Mouse (Mus musculus) kidney, adult 9 months (tissue): Measurements from ENCODE around the gene Marco.

ENCODE experiments used
- DNase-seq: peaks from one replicate; pipeline ENCODE4 v3.0.0; 2022

Marco gene

DNA sequence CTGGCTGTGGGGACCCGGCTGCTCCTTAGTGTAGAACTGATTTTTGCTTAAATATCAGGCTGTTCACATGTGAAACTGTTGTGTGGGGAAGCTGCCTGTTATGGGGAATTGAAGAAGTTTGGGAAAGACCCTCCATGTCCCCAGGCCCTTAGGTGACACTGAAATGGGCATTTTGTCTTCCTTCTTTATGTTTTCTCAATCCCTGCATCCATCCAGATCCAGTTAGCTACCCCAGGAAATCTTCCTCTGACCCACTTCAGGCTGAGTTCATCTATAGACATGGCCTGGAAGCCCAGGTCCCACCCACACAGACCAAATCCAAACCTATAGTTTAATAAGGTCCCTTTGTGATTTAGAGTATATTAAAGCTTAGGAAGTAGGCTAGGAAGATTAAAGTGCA lies at the start of gene Marco:
Marco (minus strand) TSS at position 101 of the 400 bp plus-strand sequence.
- DNase-seq, result no peak

DNA sequence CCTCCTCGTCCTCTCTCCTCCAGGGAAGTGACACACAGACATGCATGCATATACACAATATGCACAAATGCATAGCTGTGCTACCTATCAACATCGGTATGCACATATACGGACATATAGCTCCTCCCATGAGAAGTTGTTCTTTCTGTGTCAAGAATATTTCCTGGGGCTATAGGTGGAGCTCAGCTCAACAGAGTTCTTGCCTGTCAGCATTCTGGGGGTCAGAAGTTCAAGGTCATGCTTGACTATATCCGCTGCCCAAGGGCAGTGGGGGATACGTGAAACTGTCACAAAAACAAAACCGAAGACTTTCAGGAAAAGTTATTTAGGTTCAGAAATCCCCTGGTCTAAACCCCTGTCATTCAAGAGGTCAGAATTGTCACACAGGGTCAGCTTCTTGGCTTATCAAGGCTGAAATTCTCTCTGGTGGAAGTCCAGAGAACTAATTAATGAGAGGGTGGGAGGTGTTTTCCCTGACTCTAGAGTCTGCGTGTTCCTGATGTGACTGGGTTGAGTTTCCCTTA lies 34.7 kb upstream of the Marco start:
- DNase-seq, result no peak

- DNase-seq, result no peak
Measured at GRCm38 (mm10) chr1:120536998-120537397, 32.2 kb upstream of the Marco start.

DNA sequence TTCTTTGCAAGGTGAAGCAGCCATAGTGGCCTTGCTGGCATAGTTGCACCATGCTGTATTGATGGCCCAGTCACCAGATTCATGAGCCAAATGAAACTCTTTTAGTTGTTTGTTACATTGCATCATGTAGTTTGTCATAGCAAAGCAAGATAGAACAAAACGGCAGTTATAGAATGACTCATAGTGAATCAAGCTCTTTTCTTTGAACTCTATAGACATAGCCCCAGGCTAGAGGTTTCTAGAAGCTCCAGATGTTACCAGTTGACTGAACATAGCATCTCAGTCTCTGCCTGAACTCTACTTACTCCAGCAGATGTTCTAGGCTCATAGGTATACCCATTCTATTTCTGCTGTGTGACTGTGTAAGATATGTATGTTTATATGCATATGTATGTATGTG lies 31.1 kb upstream of the Marco start:
- DNase-seq, result no peak

DNA sequence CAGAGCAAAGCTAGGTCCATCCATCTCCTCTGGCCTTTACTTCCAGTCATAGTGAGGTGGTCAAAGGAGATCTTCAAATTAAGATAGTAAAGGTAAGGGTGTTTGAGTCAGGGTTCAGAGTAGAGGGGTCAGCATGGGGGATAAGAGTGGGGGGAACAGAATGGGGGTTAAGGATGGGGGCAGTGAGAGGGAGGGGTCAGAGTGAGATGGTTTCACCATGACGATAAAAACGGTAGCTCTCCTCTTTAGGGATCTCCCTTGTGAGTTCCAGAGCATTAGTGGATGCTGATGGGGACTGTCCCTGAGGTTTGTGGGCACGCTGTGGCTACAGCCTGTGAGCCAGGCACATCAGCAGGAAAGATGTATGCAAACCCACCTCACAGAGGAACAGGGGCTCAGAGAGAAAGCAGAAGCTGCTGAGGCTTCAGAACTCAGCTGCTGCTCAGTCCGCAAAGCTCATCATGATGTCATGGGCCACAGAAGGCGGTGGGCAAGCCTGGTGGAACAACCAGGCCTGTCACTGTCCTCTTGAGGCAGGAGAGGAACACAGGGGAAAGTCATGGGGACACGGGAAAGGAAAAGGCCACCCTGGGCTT lies 27.6 kb upstream of the Marco start:
- no peak for DNase-seq

DNA sequence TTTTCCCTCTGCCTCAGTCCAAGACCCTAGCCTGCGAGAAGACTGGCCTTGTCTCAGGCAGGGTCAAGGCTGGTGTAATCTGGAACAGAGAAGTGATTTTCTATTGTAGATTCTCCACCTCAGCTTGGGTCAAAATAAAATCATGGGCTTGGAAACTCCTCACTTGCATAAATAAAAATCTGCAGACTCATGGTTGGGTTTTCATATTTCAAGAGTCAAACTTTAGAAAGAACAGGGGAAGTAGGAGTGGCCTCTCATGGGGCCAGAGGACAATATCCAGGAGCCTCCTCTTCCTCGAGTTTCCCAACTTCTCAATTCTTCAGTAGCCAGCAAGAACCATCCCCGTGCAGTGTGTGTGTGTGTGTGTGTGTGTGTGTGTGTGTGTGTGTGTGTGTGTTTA lies 26.9 kb upstream of the Marco start:
- no peak for DNase-seq

GRCm38 (mm10) chr1:120529881-120530280 lies 25.1 kb upstream of the Marco start:
- DNase-seq, result no peak

- DNase-seq, result no peak
Measured at GRCm38 (mm10) chr1:120517618-120518017, 12.8 kb upstream of the Marco start.

DNA sequence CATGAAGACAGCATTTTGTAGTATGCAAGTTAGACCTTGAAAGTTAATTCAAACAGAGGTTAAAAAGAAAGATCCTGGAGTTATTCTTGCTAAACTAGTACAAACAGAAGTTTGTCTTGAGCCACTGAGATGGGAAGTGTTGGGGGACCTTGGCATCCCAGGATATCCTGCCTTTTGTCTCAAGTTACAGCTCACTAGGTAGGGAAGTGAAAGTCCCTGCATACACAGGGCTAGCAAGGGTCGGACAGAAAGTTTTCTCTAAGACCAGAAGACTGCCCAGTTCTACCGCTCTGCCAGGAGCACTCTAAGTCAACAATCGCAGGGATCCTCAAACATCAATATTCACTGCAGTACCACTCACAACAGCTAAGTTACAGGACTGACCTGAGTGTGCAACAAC lies 5.5 kb upstream of the Marco start:
- no peak for DNase-seq

DNA sequence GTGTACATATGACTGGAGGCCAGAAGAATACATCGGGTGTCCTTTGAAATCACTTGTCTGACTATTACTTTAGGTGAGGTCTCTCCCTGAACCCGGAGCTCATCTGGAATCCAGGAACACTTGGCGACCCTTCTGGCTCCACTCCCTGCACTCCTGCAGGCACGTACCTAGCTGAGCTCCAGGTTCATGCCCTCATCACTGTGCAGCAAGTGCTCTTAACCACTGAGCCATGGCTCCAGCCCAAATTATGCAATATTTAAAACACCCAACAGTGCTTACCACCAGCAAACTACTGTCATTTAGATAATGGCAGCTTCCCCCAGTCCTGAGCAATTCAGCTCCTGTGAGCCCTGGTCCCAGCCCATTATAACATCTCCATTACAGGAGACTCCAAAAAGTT lies 4.2 kb upstream of the Marco start:
- no peak for DNase-seq

DNA sequence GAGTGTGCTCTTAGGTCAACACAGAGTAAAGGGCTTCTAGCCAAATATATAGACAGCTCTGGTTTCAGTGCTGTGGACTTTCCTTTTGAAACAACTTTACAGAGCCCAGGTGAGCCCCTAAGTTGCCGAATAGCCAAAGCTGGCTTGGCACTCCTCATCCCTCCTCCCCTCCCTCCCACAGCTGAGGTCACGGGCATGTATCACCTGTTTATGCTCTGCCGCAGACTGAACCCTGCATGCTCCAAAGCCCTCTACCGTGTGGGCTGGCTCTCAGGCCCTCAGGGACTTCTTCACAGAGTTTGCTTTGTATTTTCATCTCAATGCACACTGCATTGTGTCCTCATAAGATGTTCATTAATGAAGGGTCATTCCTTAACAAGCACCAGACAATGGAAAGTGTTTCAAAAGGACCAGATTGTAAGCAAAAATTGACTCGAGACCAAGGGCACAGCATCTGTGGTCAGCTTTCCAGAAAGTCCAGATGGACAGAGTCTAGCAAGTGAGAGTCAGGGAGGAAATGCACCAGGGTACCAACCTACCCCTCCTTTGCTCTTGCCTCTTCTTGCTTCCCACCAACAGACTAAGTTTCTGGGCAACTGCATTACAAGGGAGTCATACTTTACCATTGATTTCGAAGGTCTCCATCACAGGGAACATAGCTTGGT lies 646 bp downstream of the Marco start:
- DNase-seq, result no peak

- DNase-seq, result no peak
Measured at GRCm38 (mm10) chr1:120501496-120501895, 3.3 kb downstream of the Marco start.

DNA sequence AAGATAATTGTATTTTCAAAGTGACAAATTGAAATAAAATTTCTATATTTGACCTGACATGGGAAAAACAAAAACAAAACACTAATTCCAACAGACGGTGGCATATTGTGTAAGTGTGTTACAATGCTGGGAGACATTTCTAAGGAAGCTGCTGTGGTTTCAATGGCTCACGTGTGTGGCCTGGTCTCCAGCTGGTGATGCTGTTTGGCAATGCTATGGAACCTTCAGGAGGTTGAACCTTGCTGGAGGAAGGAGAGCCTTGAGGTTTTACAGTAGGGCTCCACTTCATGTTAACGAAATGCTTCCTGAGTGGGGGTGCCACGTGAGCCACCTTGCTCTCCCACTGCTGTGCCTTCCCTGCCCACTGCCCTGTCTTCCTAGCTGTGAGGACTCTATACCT lies 6.8 kb downstream of the Marco start:
- DNase-seq, result no peak

GRCm38 (mm10) chr1:120480937-120481336 lies 23.9 kb downstream of the Marco start:
- no peak for DNase-seq

DNA sequence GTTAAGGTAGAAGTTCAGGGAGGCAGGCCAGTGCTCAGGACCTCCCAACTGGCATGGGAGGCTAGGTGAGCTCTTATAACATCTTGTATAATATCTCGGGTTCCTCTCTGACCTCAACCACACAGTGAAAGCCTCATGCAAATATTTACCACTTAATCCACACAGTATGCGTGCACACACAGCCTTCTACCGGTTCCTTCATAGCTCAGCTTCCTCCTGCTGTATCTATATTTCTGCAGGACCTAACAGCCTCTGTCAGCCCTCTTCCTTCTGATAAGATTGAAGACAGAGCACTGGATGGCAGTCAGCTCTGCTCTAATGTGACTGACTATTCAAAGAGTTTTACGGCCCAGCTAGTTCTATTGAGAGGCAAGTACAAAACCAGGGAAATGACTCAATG lies 30.0 kb downstream of the Marco start:
- no peak for DNase-seq

DNA sequence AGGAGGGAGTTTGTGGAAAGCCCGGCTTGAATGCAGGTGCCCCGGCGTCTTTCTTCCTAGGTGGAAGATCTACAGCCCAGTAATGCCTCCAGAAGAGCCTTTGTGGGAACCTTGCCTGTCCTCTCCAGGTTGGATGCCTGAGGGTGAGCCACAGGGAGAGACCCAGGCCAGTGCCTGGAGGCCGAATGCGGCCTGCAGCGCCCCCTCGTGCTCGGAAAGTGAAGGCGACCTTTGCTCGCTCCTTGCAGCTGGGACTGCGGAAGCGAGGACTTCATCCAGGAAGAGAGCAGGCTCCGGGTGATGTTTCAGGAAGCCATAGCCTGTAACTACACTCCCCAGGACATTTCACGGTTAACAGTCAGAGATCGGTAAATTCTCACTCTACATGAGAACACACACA lies 35.9 kb downstream of the Marco start:
- peak; percentile 11 for DNase-seq

DNA sequence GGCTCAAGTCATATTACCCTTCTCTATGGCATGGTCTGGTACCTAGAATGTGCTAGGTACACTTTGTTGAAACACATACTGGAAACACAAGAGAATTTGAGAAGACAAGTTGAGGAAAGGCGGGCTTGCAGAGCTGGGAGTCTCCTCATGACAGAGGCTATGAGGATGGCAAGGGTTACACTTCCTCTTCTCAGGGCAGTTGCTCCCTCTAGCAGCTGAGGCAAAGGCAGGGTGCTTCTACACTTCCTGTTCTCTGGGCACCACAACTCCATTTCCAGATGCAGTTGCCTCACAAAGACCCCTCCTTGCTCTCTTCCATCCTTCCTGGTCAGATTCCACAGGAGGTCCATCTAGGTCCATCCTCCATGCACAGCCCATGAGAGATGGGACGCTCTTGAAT lies 37.5 kb downstream of the Marco start:
- no peak for DNase-seq

DNA sequence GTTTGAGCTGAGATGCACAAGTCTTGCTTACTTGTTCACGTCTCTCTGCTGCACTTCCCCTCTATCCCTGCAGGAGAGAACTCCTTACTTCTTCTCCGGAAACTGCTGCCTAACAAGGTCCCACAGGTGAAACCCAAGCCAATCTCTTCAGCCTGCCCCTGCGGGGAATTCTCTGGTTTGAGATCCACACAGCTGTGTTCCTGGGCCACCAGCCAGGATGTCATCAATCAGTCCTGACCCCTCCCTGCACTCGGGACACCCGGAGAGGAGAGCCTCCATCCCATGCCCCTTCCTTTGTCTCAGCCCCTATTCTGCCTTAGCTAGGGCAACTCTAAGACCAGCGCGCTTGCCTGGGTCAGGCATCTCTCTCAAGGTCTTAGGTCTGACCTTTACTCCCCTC lies 38.1 kb downstream of the Marco start:
- DNase-seq, result no peak

DNA sequence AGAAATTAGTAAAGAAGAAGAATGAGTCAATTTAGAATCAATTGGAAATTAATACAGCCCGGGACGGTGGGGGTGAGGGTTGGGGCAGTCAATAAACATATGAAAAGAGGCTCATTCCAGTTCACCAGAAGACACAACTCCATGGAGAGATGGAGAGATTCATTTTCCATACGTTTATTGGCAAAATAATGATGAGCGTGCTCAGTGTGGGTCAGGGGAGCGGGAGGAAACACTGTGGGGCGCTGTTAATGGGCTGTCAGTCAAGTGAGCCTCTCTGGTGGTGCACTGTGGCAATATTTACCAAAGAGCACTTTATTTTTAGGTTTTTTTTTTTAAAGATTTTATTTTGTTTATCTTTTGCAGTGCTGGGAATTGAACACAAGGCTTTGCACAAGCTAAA lies 45.8 kb downstream of the Marco start:
- no peak for DNase-seq

- DNase-seq, result no peak
Measured at GRCm38 (mm10) chr1:120458524-120458923, 46.3 kb downstream of the Marco start.

DNA sequence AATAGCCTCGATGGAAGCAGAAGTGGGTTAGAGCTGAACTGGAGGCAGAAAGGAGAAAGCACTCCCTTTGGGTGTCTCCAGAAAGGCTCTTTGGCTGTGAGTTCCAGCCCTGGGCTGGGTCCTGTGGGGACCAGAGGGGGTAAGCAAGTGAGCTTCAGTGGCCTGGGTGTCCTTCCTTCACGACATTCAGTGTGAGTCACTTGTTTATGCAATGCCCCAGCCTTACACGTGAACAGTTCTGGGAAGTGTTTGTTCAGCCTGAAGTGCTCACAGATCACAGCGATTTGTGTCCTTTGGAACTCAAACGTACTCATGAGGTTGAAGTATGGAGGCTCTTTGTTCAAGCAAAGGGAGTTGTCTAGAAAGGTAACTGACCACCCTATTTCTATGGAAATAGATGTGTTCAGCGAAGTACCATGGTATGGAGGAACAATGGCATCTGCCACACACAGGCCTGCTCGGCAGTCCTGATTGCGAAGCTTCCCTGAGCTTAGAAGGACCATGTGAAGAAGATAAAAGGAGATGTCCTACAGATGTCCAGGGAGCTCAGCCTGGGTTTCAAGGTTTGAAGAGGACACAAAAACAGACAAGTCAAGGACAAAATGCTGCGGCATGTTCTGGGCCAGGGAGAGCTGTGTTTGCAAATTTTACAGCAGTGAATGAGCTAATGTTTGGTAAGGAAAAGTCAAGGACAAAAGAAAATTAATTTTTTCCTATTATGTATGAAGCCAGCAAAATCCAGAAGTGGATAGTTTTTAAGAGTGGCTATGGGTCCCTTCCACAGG lies 53.1 kb downstream of the Marco start:
- DNase-seq, result no peak

GRCm38 (mm10) chr1:120449662-120450061 lies 55.2 kb downstream of the Marco start:
- no peak for DNase-seq

DNA sequence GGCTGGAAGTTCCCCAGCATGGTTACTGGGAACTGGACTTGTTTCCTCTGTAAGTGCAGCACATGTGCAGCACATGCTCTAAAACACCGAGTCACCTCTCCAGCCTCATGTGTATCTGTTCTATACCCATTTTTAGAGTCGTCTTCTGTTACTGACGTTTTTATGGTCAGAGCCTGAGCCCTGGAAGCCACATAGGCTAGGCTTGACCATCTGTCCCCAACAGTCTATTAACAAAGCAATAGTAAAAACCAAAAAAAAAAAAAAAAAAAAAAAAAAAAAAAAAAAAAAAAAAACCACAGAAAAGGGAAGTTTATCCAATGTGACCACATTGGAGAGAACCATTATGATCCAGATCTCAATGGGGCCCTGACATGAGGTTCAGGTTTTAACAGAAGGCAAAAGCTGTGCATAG lies 61.6 kb downstream of the Marco start:
- no peak for DNase-seq

GRCm38 (mm10) chr1:120441587-120441986 lies 63.2 kb downstream of the Marco start:
- no peak for DNase-seq
